Comparison of ENCODE assay signal across 22 mouse cellular contexts in the genomic region with DNA sequence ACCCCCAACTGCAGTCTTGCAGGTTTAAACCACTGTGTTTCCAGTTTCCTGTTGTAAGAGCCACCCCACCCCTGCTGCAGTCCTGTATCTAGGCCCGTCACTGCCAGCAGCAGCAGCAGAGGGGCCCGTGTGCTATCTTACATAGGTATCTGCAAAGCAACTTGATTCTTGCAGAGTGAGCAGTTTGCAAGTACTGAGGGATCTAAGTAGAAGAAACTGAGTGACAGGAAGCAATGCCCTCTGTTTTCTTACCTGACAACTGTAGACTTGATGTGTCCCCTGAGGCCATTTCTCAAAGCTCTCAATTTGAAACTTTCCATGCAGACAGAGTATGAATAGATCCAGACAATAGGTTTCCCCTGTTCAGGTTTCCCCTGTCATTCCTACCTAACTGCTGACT.
DNase-seq lines count a peak whose midpoint lies in the region; ATAC-seq lines count a peak whose summit lies in the region.
"Had no signal": no experiment of that assay in that cellular context is flagged by ENCODE, and none has a peak within 500 bp of the region (broad histone marks: within the 10 kb centered on the region; RNA-seq: fewer than 3 reads in every experiment).

No protein-coding gene starts in this region.

- no peaks in the 10 kb centered on the region for H3K27me3 ChIP-seq in hindbrain, embryonic 13.5 days
- H3K27me3 ChIP-seq: embryonic facial prominence, embryonic 13.5 days; forebrain, embryonic 15.5 days; midbrain, embryonic 12.5 days; neural tube, embryonic 12.5 days had no signal

- H3K4me3 ChIP-seq in hindbrain, embryonic 13.5 days, result no peak overlapping the region
- H3K4me3 ChIP-seq: embryonic facial prominence, embryonic 13.5 days; forebrain, embryonic 15.5 days; heart, embryonic 10.5 days; midbrain, embryonic 12.5 days; neural tube, embryonic 12.5 days had no signal

- H3K27ac ChIP-seq in hindbrain, embryonic 13.5 days, result no peak overlapping the region
- H3K27ac ChIP-seq: embryonic facial prominence, embryonic 13.5 days; forebrain, embryonic 15.5 days; heart, embryonic 10.5 days; midbrain, embryonic 12.5 days; neural tube, embryonic 12.5 days had no signal

- no peaks in the 10 kb centered on the region for H3K36me3 ChIP-seq in hindbrain, embryonic 13.5 days
- H3K36me3 ChIP-seq: embryonic facial prominence, embryonic 13.5 days; forebrain, embryonic 15.5 days; G1E; heart, embryonic 10.5 days; midbrain, embryonic 12.5 days; neural tube, embryonic 12.5 days had no signal

- H3K4me1 ChIP-seq in hindbrain, embryonic 13.5 days (replicated peaks), result no peaks in the 10 kb centered on the region
- H3K4me1 ChIP-seq: forebrain, embryonic 15.5 days; heart, embryonic 10.5 days; midbrain, embryonic 12.5 days; neural tube, embryonic 12.5 days had no signal

- no peak overlapping the region for H3K4me2 ChIP-seq in hindbrain, embryonic 13.5 days
- H3K4me2 ChIP-seq: embryonic facial prominence, embryonic 13.5 days; forebrain, embryonic 15.5 days; lung, embryonic 14.5 days; midbrain, embryonic 12.5 days; neural tube, embryonic 12.5 days had no signal

- 91% methylated on average over 2 of the region's 2 CpGs for WGBS in hindbrain, embryonic 13.5 days

- H3K9me3 ChIP-seq in hindbrain, embryonic 13.5 days, result 0 out of 2 replicates have a peak, but pooled peaks cover 5% of the 10 kb centered on the region
- H3K9me3 ChIP-seq: embryonic facial prominence, embryonic 13.5 days; forebrain, embryonic 15.5 days; heart, embryonic 10.5 days; midbrain, embryonic 12.5 days; neural tube, embryonic 12.5 days had no signal

- peak; percentile 41 for DNase-seq in CD4-positive helper T cell, adult 2 months (ENCODE audit: low read depth, low spot score)
- peak; percentile 25 to 27 for DNase-seq in thymus, postnatal 10 days (ENCODE audit: low spot score in 2 of 2)
- no peak for DNase-seq in retina, embryonic 14.5 days (ENCODE audit: low spot score)
- no peak for DNase-seq in spleen, postnatal 10 days (ENCODE audit: low spot score in 2 of 2)
- DNase-seq: adrenal gland, postnatal 36 days; cerebellum, adult 2 months; cerebellum, postnatal 36 days; gastrocnemius, postnatal 36 days; heart, postnatal 10 days; kidney, adult 9 months; kidney, postnatal 4 days; lung, embryonic 14.5 days; lung, postnatal 4 days had no signal

- peak; percentile 64 for ATAC-seq in CD4-positive, CD25-positive, alpha-beta regulatory T cell, adult 4 months
- peak; percentile 58 for ATAC-seq in inflammation-experienced regulatory T-cells, adult 6 months
- ATAC-seq in hindbrain, embryonic 13.5 days (ENCODE audit: low FRiP score), result no peak
- ATAC-seq: forebrain, embryonic 15.5 days had no signal

- no peak overlapping the region for H3K9ac ChIP-seq in hindbrain, embryonic 13.5 days
- H3K9ac ChIP-seq: embryonic facial prominence, embryonic 13.5 days; forebrain, embryonic 15.5 days; lung, embryonic 14.5 days; midbrain, embryonic 12.5 days; neural tube, embryonic 12.5 days had no signal

Comparison
In these comparisons a context has a peak if more than half of its experiments do, and no peak if none do; other contexts are left out.
1. DNase-seq: peak in CD4-positive helper T cell, adult 2 months (single experiment) and thymus, postnatal 10 days (2 of 2); none in retina, embryonic 14.5 days (single experiment) and spleen, postnatal 10 days (0 of 2).